Mouse (Mus musculus): ENCODE results near the gene Gm10964. TPM values are rescaled to one million over a fixed set of nuclear protein-coding genes. Genes with fewer than 3 reads are reported as not detected.

The Gm10964 gene
- polyA plus RNA-seq, 1 experiment from 2014 or later: not detected

GRCm38 (mm10) chr3:103716774-103717760, 22.1 kb upstream of the Gm10964 start:
- Histone ChIP-seq H3K27ac (replicated peaks) (0 out of 2 replicates have a peak overlapping the region, but pooled peaks have one; percentile 35), H3K4me2 (replicated peaks) (no peak overlapping the region), H3K9me3 (no peaks in the 10 kb centered on the region), H3K36me3 (no peaks in the 10 kb centered on the region), H3K27me3 (peaks cover 16% of the 10 kb centered on the region), H3K4me3 (no peak overlapping the region), H3K4me1 (peaks cover 19% of the 10 kb centered on the region), H3K9ac (replicated peaks) (no peak overlapping the region)
- WGBS: 52% methylated on average over 15 of the region's 15 CpGs
- no peak for ATAC-seq (ENCODE audit: low FRiP score, low read depth)

- no peak overlapping the region for H3K27ac ChIP-seq (replicated peaks)
- peaks cover 19% of the 10 kb centered on the region for H3K4me1 ChIP-seq
- WGBS: 89% methylated on average over 4 of the region's 4 CpGs
- no peak overlapping the region for H3K9ac ChIP-seq (replicated peaks)
- peaks cover 16% of the 10 kb centered on the region for H3K27me3 ChIP-seq
- no peak for ATAC-seq (ENCODE audit: low FRiP score, low read depth)
- H3K36me3 ChIP-seq: no peaks in the 10 kb centered on the region
- no peaks in the 10 kb centered on the region for H3K9me3 ChIP-seq
- H3K4me3 ChIP-seq: no peak overlapping the region
- no peak overlapping the region for H3K4me2 ChIP-seq (replicated peaks)
These were observed 20.4 kb upstream of the Gm10964 start for GRCm38 (mm10) chr3:103718728-103719127.

- Histone ChIP-seq H3K36me3 (no peaks in the 10 kb centered on the region), H3K27me3 (no peaks in the 10 kb centered on the region), H3K4me3 (no peak overlapping the region), H3K4me1 (0 out of 2 replicates have a peak, but pooled peaks cover 8% of the 10 kb centered on the region), H3K9ac (replicated peaks) (no peak overlapping the region), H3K4me2 (replicated peaks) (no peak overlapping the region), H3K27ac (replicated peaks) (no peak overlapping the region), H3K9me3 (no peaks in the 10 kb centered on the region)
- no peak for ATAC-seq (ENCODE audit: low FRiP score, low read depth)
- WGBS: 69% methylated on average over 3 of the region's 3 CpGs
These were observed 15.0 kb upstream of the Gm10964 start for GRCm38 (mm10) chr3:103724137-103724536.

- 61% methylated on average over 3 of the region's 3 CpGs for WGBS
- Histone ChIP-seq H3K9me3 (no peaks in the 10 kb centered on the region), H3K27me3 (no peaks in the 10 kb centered on the region), H3K9ac (replicated peaks) (no peak overlapping the region), H3K4me2 (replicated peaks) (no peak overlapping the region), H3K4me3 (no peak overlapping the region), H3K27ac (replicated peaks) (no peak overlapping the region), H3K36me3 (no peaks in the 10 kb centered on the region), H3K4me1 (0 out of 2 replicates have a peak, but pooled peaks cover 4% of the 10 kb centered on the region)
- no peak for ATAC-seq (ENCODE audit: low FRiP score, low read depth)
These were observed 12.5 kb upstream of the Gm10964 start for GRCm38 (mm10) chr3:103726642-103727041.

- Histone ChIP-seq H3K36me3 (no peaks in the 10 kb centered on the region), H3K9ac (replicated peaks) (no peak overlapping the region), H3K27ac (replicated peaks) (no peak overlapping the region), H3K9me3 (no peaks in the 10 kb centered on the region), H3K4me3 (no peak overlapping the region), H3K4me1 (peaks cover 5% of the 10 kb centered on the region; the same call in 1 of the 2 replicates), H3K27me3 (no peaks in the 10 kb centered on the region), H3K4me2 (replicated peaks) (no peak overlapping the region)
- ATAC-seq (ENCODE audit: low FRiP score, low read depth): no peak
- WGBS: 74% methylated on average over 2 of the region's 2 CpGs
These were observed 11.3 kb upstream of the Gm10964 start for GRCm38 (mm10) chr3:103727813-103728326.

GRCm38 (mm10) chr3:103729850-103730249, 9.3 kb upstream of the Gm10964 start:
- Histone ChIP-seq H3K4me3 (no peak overlapping the region), H3K4me2 (replicated peaks) (no peak overlapping the region), H3K27ac (replicated peaks) (no peak overlapping the region), H3K4me1 (peaks cover 24% of the 10 kb centered on the region), H3K9me3 (no peaks in the 10 kb centered on the region), H3K27me3 (no peaks in the 10 kb centered on the region), H3K9ac (replicated peaks) (no peak overlapping the region), H3K36me3 (no peaks in the 10 kb centered on the region)
- 92% methylated on average over 9 of the region's 9 CpGs for WGBS
- ATAC-seq (ENCODE audit: low FRiP score, low read depth): no peak

GRCm38 (mm10) chr3:103732116-103732515, 7.0 kb upstream of the Gm10964 start:
- no peak overlapping the region for H3K9ac ChIP-seq (replicated peaks)
- H3K4me3 ChIP-seq: no peak overlapping the region
- no peaks in the 10 kb centered on the region for H3K36me3 ChIP-seq
- H3K27ac ChIP-seq (replicated peaks): no peak overlapping the region
- peaks cover 13% of the 10 kb centered on the region for H3K27me3 ChIP-seq
- no peak for ATAC-seq (ENCODE audit: low FRiP score, low read depth)
- WGBS: 88% methylated on average over 3 of the region's 3 CpGs
- H3K4me2 ChIP-seq (replicated peaks): no peak overlapping the region
- peaks cover 45% of the 10 kb centered on the region for H3K4me1 ChIP-seq
- H3K9me3 ChIP-seq: no peaks in the 10 kb centered on the region

- Histone ChIP-seq H3K9me3 (no peaks in the 10 kb centered on the region), H3K4me1 (peaks cover 51% of the 10 kb centered on the region), H3K27ac (replicated peaks) (no peak overlapping the region), H3K4me2 (replicated peaks) (no peak overlapping the region), H3K4me3 (no peak overlapping the region), H3K36me3 (no peaks in the 10 kb centered on the region), H3K27me3 (peaks cover 13% of the 10 kb centered on the region), H3K9ac (replicated peaks) (no peak overlapping the region)
- 36% methylated on average over 2 of the region's 2 CpGs for WGBS
- no peak for ATAC-seq (ENCODE audit: low FRiP score, low read depth)
These were observed 6.0 kb upstream of the Gm10964 start for GRCm38 (mm10) chr3:103733176-103733575.

GRCm38 (mm10) chr3:103733799-103734695, 5.1 kb upstream of the Gm10964 start:
- Histone ChIP-seq H3K9me3 (no peaks in the 10 kb centered on the region), H3K27ac (replicated peaks) (peak overlapping the region; percentile 52), H3K4me3 (peak overlapping the region; percentile 6; the same call in 1 of the 2 replicates), H3K4me2 (replicated peaks) (peak overlapping the region; percentile 43), H3K27me3 (peaks cover 13% of the 10 kb centered on the region), H3K36me3 (no peaks in the 10 kb centered on the region), H3K4me1 (peaks cover 55% of the 10 kb centered on the region), H3K9ac (replicated peaks) (no peak overlapping the region; the same call in none of the 2 replicates)
- WGBS: 8% methylated on average over 19 of the region's 19 CpGs
- peak; percentile 79 for ATAC-seq (ENCODE audit: low FRiP score, low read depth)

- peaks cover 55% of the 10 kb centered on the region for H3K4me1 ChIP-seq
- H3K36me3 ChIP-seq: no peaks in the 10 kb centered on the region
- no peak overlapping the region for H3K4me3 ChIP-seq
- no peak overlapping the region; the same call in 1 of the 2 replicates for H3K9ac ChIP-seq (replicated peaks)
- peak overlapping the region; percentile 52 for H3K27ac ChIP-seq (replicated peaks)
- peaks cover 13% of the 10 kb centered on the region for H3K27me3 ChIP-seq
- 10% methylated on average over 11 of the region's 11 CpGs for WGBS
- peak overlapping the region; percentile 43 for H3K4me2 ChIP-seq (replicated peaks)
- H3K9me3 ChIP-seq: no peaks in the 10 kb centered on the region
- ATAC-seq (ENCODE audit: low FRiP score, low read depth): no peak
These were observed 4.3 kb upstream of the Gm10964 start for GRCm38 (mm10) chr3:103734696-103735519.

Measured in midbrain, embryonic 12.5 days (tissue).